Mouse (Mus musculus): ENCODE measurements at regions not wholly inside any gene's neighbourhood (a gene's known extent, or its start where the extent isn't known, plus 50 kb on each side); places are given as distances from the start of the nearest gene placed in this dataset.

DNA sequence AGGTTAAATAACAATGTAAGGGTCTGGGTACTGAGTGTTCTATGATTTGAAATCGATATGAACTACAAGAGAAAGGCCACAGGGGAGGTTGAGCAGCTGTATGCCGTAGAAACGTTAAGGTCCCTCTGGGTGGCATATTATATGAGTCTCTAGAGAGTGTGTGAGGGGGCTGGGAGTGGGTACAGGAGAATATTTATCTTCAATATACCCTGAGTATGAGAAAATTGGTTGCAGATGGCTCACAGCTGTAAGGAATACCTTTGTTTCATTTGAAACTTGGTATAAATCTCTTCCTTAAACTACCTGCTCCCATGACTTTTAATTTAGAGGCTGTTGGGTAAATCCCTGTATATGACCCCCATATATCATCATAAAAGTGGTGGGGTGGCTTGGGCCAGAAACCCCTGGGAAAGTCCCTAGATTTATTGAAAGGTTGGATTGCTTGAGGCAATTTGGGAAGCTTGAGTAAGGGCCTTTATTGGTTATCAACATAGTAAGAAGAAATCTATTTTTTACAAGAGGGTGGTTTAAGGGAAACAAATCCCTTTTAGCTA is 128.7 kb upstream of the Prkg2 start:
- no peak for DNase-seq (ENCODE audit: low spot score in 2 of 2)

DNA sequence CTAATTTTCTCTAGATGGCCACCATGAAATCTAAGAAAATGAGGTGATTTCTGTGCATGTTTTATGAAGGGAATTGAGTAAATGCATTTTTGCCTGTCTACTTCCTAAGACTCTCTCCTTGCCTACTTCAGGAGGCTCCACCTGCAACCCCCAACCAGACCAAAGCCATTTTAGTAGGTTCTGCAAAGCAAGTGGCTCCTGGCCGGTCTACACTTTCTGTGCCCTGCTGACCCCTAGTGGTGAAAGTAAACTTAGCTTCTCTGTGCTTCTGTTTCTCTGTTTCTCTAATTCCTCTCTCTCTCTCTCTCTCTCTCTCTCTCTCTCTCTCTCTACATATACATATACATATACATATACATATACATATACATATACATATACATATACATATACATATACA is 120.8 kb upstream of the Prkg2 start:
- no peak for DNase-seq (ENCODE audit: low spot score in 2 of 2)

DNA sequence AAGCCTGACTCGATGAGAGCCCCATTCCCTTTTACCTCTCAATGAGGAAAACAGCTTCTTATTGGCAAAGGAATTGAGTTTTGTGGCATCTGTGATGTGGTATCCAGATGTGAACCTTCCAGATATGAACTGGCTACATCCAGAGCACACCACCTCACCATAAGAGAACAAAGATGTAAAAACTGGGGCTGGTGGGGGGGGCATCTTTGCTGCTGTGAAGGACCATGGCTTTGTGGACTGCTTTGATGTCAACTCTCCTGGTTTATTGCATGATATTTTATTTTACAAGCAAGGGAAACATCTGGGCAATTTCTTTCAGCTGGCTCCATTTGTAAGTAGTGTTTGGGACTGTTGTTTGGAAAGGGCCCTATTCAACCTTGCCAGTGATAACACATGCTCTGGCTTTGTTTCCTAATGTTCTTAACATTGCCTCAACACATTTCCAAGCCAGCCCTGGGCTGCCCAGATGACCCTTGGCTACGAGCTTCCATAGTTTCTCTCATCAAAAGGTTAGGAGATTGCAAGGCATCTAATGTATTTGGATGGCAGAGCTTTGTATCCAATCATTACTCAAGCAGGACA is 116.2 kb upstream of the Prkg2 start:
- DNase-seq (ENCODE audit: low spot score in 2 of 2): peak in 1 of 2 experiments; percentile 17

DNA sequence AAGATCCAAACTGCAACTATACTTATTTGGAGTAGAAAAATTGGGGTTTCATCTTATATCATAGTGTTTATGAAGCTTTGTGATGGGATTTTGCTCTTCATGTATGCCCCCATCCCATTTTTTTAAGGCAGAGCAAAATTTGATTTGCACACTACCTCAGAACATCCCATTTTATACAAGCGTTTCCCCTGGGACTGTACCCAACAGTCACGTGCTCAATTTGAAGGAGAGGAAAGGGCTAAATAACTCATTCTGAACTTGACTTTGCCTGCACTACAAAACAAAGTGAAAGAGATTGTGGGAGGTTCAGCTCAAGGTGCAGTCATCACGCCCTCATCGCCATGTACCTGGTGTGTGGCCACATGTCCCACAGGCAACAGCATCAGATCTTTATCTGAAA is 115.1 kb upstream of the Prkg2 start:
- DNase-seq (ENCODE audit: low spot score in 2 of 2): peak in 1 of 2 experiments; percentile 38

DNA sequence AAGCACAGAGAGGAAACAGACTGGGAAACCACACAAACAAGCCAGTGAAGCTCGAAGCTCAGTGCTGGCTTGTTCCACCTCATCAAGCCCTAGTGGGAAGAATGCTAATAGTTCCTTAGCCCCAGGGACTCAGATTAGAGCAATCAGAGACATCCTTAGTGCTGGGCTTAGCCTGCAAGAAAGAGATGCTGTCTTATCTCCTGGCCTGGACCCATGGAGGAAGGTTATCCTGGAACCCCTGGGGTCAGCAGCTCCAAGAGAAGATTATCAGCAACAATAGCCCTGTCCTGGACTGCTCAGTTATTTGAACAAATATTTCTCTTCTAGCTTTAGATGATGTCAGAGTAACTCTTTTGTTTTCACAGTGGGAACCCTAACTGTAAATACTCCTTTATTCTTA is 112.8 kb upstream of the Prkg2 start:
- DNase-seq (ENCODE audit: low spot score in 2 of 2): peak in 1 of 2 experiments; percentile 2

DNA sequence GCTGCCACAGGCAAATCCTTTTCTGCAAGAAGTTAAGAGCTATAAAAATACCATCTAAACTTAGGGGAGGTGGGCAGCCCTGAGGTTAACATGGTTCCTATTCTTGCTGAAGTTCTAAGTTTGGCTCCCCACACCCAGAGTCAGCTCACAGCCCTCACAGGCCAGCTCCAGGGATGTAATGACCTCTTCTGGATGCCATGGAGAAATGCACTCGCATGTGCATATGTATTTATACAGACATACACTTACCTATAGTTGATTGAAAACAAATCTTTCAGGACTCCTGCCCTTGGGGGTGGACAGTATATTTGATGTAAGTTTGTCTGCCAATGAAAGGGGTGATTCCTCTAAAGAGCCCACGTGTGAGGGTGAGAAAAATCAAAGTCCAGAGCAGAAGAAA is 95.5 kb upstream of the Prkg2 start:
- DNase-seq (ENCODE audit: low spot score in 2 of 2): no peak

DNA sequence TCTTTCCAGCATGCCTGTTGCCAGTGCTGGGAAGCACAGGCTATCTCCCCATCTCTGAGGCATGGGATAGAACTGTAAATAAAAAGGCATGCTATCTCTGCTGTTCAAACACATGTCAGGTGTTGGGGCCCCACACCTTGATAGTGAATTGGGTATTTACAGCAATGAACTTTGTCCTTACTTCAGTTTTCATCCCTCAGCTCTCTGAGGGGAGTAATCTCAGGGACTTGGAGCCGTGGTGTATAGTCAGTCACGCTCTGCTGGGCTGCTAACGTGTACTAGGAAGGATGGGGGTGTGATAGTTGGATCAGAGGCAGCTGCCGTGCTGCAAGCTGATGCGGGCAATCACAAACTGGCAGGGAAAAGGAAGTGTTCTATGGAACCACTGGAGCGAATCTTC is 91.5 kb upstream of the Prkg2 start:
- no peak for DNase-seq (ENCODE audit: low spot score in 2 of 2)

DNA sequence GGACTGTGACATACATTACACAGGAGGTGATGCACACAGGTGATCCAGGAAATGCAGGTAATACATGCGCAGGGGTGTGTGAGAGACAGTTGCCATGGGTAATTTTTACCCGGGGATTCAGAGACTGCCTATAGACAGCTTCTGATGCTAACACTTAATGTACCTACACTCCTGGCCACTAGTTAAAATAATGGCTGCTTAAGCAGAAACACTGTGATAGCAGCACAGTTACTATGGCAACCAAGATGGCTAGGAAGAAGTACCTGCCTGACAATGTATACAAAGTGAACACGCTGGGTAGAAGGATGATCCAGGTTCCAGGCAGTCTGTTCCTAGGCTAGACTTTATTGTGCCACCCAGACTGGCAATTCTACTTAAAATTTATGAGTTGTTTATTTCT is 88.3 kb upstream of the Prkg2 start:
- DNase-seq (ENCODE audit: low spot score in 2 of 2): no peak

DNA sequence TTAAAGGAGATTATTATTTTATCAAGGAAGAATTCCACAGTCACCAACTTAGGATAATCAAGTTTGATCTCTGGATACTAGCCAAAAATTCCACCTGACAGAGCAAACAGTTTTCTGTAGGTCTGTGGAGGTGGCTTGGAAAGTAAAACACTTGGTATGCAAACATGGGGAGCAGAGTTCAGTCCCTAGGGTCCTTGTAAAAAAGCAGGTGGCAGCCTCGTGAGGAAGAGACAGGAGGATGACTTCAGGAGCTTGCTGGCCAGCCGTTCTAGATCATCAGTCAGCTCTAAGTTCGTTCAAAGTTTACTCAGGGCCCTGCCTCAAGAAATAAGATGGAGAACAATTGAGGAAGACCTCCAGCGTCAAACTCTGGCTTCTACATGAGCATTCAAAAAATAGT is 74.6 kb upstream of the Prkg2 start:
- DNase-seq (ENCODE audit: low spot score in 2 of 2): no peak

DNA sequence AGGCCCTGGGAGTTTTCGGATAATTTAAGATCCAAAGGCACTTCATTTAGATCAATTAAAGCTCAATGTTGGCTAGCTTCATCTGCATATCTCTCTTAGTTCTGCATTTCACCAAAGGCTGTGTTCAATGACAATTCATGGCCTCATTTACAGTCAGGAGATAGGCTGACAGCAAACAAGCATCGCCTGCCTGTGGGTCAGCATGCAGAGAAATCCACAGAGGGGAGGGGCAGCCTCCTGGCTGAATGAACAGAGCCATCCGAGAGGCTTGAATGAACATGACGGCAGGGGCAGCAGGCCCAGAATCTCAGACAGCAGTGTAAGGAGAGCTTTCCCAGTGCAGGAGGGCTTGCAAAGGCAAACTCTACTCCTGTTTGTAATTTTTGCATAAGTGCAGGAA is 74.1 kb upstream of the Prkg2 start:
- DNase-seq (ENCODE audit: low spot score in 2 of 2): no peak

DNA sequence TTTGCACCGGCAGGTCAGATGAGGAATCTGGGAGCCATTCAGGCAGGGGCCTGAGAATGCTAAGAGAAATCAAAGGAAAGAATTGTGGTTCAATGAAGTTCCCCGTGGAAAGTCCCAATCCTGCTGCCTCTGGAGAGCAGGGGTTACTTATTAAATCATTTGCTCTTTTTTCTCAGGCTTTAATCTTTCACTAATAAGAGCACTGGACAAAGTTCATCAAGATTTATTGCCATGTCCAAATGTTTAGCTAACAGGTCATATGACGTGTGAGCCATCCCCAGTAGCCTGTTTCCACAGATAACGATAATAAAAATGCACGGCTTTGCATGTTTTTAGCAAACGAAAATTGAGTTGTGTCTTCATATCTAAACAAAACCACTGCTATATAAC is 62.6 kb upstream of the Prkg2 start:
- DNase-seq (ENCODE audit: low spot score in 2 of 2): no peak

DNA sequence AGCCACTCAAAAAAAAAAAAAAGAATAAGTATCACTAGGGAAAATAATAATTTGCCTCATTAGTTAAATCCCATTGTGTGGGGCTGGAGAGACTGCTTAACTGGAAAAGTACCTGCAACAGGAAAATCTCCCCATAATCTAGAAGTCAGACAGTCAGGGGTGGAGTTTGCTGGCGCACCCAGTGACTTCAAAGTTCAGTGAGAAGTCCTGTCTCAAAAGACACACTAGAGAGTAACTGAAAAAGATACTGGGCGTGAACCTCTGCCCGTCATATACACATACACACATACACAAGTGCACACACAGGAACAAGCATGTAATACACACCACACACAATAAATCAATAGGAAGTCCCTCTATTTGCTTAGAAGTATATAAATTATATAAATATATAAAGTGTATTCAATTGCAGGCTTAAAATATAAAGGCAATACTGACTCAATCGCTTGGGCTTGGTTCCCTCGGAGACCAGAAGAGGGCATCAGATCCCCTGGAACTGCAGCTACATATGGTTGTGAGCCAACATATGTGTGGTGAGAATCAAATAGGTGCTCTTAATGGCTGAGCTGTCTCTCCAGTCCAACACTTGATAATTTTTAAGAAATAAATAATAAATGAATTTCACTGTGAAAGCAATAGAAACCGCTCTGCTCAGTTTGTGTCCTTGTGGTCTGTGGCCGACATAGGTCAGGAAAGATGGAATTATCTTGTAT is 62.0 kb upstream of the Prkg2 start:
- no peak for DNase-seq (ENCODE audit: low spot score in 2 of 2)

Measured in urinary bladder, postnatal 4 days (tissue).